Mouse (Mus musculus) kidney, postnatal 0 days (tissue): Measurements from ENCODE around the gene Arid4a. TPM values are rescaled to one million over a fixed set of nuclear protein-coding genes. Genes with fewer than 3 reads are reported as not detected.

Experiments
- ATAC-seq: fragments of 200-750 bp; cut with Nextera tagmentation; replicated peaks from 2 replicates; pipeline ENCODE4 v1.8.0; 2017; ENCODE audit warnings: low read depth, moderate number of reproducible peaks, moderate TSS enrichment, moderate library complexity; ENCODE audit not compliant: low FRiP score
- DNase-seq: peaks from one replicate; pipeline ENCODE4 v3.0.0-alpha.2; 2016; ENCODE audit warnings: low spot score
- H3K27ac ChIP-seq: fragments of 300-500 bp; sonication (generic); 2 replicates; pipeline ENCODE4 v1.5.1; 2014; ENCODE audit warnings: mild to moderate bottlenecking
- H3K27me3 ChIP-seq: fragments of 300-500 bp; sonication (generic); 2 replicates; pipeline ENCODE4 v1.6.1; 2014; ENCODE audit warnings: low read length, mixed read lengths; ENCODE audit not compliant: insufficient read depth
- H3K36me3 ChIP-seq: fragments of 300-500 bp; sonication (generic); 2 replicates; pipeline ENCODE4 v1.6.1; 2014; ENCODE audit warnings: low read length, mixed read lengths; ENCODE audit not compliant: insufficient read depth
- H3K4me1 ChIP-seq: fragments of 300-500 bp; sonication (generic); replicated peaks from 2 replicates; pipeline ENCODE4 v1.6.1; 2014; ENCODE audit warnings: antibody characterized with exemption, low read length, mixed read lengths; ENCODE audit not compliant: insufficient read depth
- H3K4me2 ChIP-seq: fragments of 300-500 bp; sonication (generic); 2 replicates; pipeline ENCODE4 v1.6.1; 2014; ENCODE audit warnings: mild to moderate bottlenecking, low read length, moderate library complexity, mixed read lengths
- H3K4me3 ChIP-seq: fragments of 300-500 bp; sonication (generic); replicated peaks from 2 replicates; pipeline ENCODE4 v1.5.1; 2014; ENCODE audit warnings: low read depth, low read length
- H3K9ac ChIP-seq: fragments of 300-500 bp; sonication (generic); 2 replicates; pipeline ENCODE4 v1.6.1; 2014; ENCODE audit warnings: low read depth, low read length
- H3K9me3 ChIP-seq: fragments of 300-500 bp; sonication (generic); replicated peaks from 2 replicates; pipeline ENCODE4 v1.6.1; 2016; ENCODE audit warnings: low read length, inconsistent platforms, mixed read lengths
- CTCF ChIP-seq: IDR thresholded peaks from 2 replicates; pipeline ENCODE4 v1.5.1; 2016; ENCODE audit warnings: antibody characterized with exemption, low read depth, mild to moderate bottlenecking, moderate library complexity
- WGBS: fragments of 180-500 bp; shearing (Covaris S2); extraction: QIAGEN DNeasy Blood & Tissue Kit; methylation state at CpG from one replicate; pipeline ENCODE4 v1.1.7; 2014; 5-methylcytosine and 5-hydroxymethylcytosine counted together
- polyA plus RNA-seq: library from polyadenylated mRNA; unstranded; fragments of >200 nt; fragmentation: Nextera tagmentation; extraction: Ambion mirVana; gene quantifications from 2 replicates; pipeline ENCODE4 v1.2.1, GENCODE M21; 2015

Arid4a gene
- polyA plus RNA-seq, 1 experiment from 2014 or later: 32.6 TPM

GRCm38 (mm10) chr12:71123286-71123685 lies 107.5 kb downstream of the Arid4a start:
- Histone ChIP-seq H3K9ac (no peak overlapping the region), H3K36me3 (peaks cover 35% of the 10 kb centered on the region), H3K9me3 (no peaks in the 10 kb centered on the region), H3K4me3 (no peak overlapping the region), H3K4me2 (no peak overlapping the region), H3K27me3 (no peaks in the 10 kb centered on the region), H3K4me1 (no peaks in the 10 kb centered on the region), H3K27ac (no peak overlapping the region)
- WGBS: 88% methylated on average over 9 of the region's 9 CpGs
- no peak for TF ChIP-seq CTCF
- no peak for DNase-seq
- no peak for ATAC-seq

GRCm38 (mm10) chr12:71135581-71135980 lies 119.8 kb downstream of the Arid4a start:
- 0 out of 2 replicates have a peak, but pooled peaks cover 4% of the 10 kb centered on the region for H3K36me3 ChIP-seq
- no peaks in the 10 kb centered on the region for H3K9me3 ChIP-seq
- H3K4me1 ChIP-seq: peaks cover 5% of the 10 kb centered on the region
- ATAC-seq (no peak), DNase-seq (no peak)
- peak overlapping the region; percentile 83 for H3K4me2 ChIP-seq
- H3K4me3 ChIP-seq: peak overlapping the region; percentile 92
- 28% methylated on average over 5 of the region's 5 CpGs for WGBS
- H3K27me3 ChIP-seq: no peaks in the 10 kb centered on the region
- TF ChIP-seq CTCF: no peak
- no peak overlapping the region for H3K27ac ChIP-seq
- peak overlapping the region; percentile 95; the same call in 1 of the 2 replicates for H3K9ac ChIP-seq

- H3K4me3 ChIP-seq: peak within 1 kb of the TSS; percentile 92
- H3K27me3 ChIP-seq: no peaks in the 10 kb centered on the region
- peak within 1 kb of the TSS; percentile 95 for H3K9ac ChIP-seq
- no peaks in the 10 kb centered on the region for H3K9me3 ChIP-seq
- peaks cover 5% of the 10 kb centered on the region for H3K4me1 ChIP-seq
- H3K36me3 ChIP-seq: peaks cover 9% of the 10 kb centered on the region; the same call in 1 of the 2 replicates
- under 1% methylated on average over 52 of the region's 52 CpGs for WGBS
- H3K4me2 ChIP-seq: peak within 1 kb of the TSS; percentile 83
- peak; percentile 90 for DNase-seq
- peak within 1 kb of the TSS; percentile 89 for H3K27ac ChIP-seq
- 0 out of 2 replicates have a peak, but pooled peaks have one; percentile 22 for TF ChIP-seq CTCF
- peak; percentile 91 for ATAC-seq
Measured at GRCm38 (mm10) chr12:71136130-71136973, 120.6 kb downstream of the Arid4a start, which contains the start of the genes Timm9 and 2700049A03Rik. Gene Timm9, minus strand, starts transcription at chr12:71136684. Gene 2700049A03Rik, plus strand, starts transcription at chr12:71136848.

- no peak for TF ChIP-seq CTCF
- Histone ChIP-seq H3K4me2 (peak overlapping the region; percentile 83), H3K27me3 (no peaks in the 10 kb centered on the region), H3K4me3 (peak overlapping the region; percentile 92), H3K9me3 (no peaks in the 10 kb centered on the region), H3K9ac (peak overlapping the region; percentile 95), H3K36me3 (peaks cover 14% of the 10 kb centered on the region; the same call in 1 of the 2 replicates), H3K4me1 (peaks cover 5% of the 10 kb centered on the region), H3K27ac (peak overlapping the region; percentile 89; the same call in 1 of the 2 replicates)
- under 1% methylated on average over 30 of the region's 30 CpGs for WGBS
- ATAC-seq: peak; percentile 70
- peak; percentile 88 for DNase-seq
Measured at GRCm38 (mm10) chr12:71136974-71137491, 121.2 kb downstream of the Arid4a start.

GRCm38 (mm10) chr12:71137686-71138085 lies 121.9 kb downstream of the Arid4a start:
- peak overlapping the region; percentile 92 for H3K4me3 ChIP-seq
- no peak overlapping the region for H3K27ac ChIP-seq
- H3K9ac ChIP-seq: peak overlapping the region; percentile 95; the same call in 1 of the 2 replicates
- H3K4me2 ChIP-seq: peak overlapping the region; percentile 78
- no peaks in the 10 kb centered on the region for H3K9me3 ChIP-seq
- ATAC-seq (no peak), DNase-seq (peak; percentile 10)
- H3K4me1 ChIP-seq: peaks cover 5% of the 10 kb centered on the region
- H3K36me3 ChIP-seq: peaks cover 20% of the 10 kb centered on the region; the same call in 1 of the 2 replicates
- H3K27me3 ChIP-seq: no peaks in the 10 kb centered on the region
- WGBS: 2% methylated on average over 11 of the region's 11 CpGs
- TF ChIP-seq CTCF: no peak

- no peak overlapping the region for H3K4me3 ChIP-seq
- peak; percentile 48 for TF ChIP-seq CTCF
- no peaks in the 10 kb centered on the region for H3K27me3 ChIP-seq
- no peak overlapping the region for H3K27ac ChIP-seq
- DNase-seq: no peak
- no peaks in the 10 kb centered on the region for H3K9me3 ChIP-seq
- WGBS: 81% methylated on average over 5 of the region's 5 CpGs
- peaks cover 5% of the 10 kb centered on the region for H3K4me1 ChIP-seq
- ATAC-seq: no peak
- H3K4me2 ChIP-seq: no peak overlapping the region
- peaks cover 23% of the 10 kb centered on the region; the same call in 1 of the 2 replicates for H3K36me3 ChIP-seq
- H3K9ac ChIP-seq: no peak overlapping the region
Measured at GRCm38 (mm10) chr12:71139258-71139828, 123.6 kb downstream of the Arid4a start.
